Mouse (Mus musculus): Measurements from ENCODE around the gene Vmn1r138. TPM values are rescaled to one million over a fixed set of nuclear protein-coding genes. Genes with fewer than 3 reads are reported as not detected.
"Not testable (repeated sequence)": the region's sequence is repeated elsewhere in the genome, so short reads cannot be mapped to it uniquely, and the experiment has no call there.

Vmn1r138 gene
- not detected for total RNA-seq (2021)
- long read RNA-seq, experiment 1, result 0 reads
- long read RNA-seq, experiment 2, result 0 reads

DNA sequence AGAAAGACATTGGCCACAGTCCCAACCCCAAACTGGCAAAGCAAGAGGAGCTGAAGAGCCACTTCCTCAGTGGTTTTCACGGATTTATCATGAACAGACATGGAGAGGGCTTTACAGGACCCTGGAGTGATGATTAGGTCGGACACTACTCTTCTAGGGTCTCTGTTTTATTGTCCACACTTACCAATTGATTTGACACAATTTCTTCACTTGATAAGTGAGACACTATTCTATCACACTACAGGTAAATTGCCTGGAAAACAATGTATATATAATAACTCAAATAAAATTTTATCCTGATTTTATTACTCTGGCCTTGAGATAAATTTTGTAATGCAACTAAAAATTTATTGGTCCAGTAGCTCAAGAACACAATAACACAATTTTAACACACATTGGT is at the start of gene Vmn1r138:
Gene Vmn1r138, minus strand, starts transcription at position 101 of the 400 bp plus-strand sequence.
- DNase-seq (ENCODE audit: low spot score in 2 of 2); intact Hi-C loops (cut with DNase I): not testable (repeated sequence)

- DNase-seq (ENCODE audit: low spot score in 2 of 2); intact Hi-C loops (cut with DNase I): not testable (repeated sequence)
Measured at GRCm38 (mm10) chr7:22068757-22069156, 40.1 kb upstream of the Vmn1r138 start, which contains the start of gene Vmn1r139. Vmn1r139 (plus strand) TSS chr7:22069057.

- DNase-seq (ENCODE audit: low spot score in 2 of 2); intact Hi-C loops (cut with DNase I): not testable (repeated sequence)
Measured at GRCm38 (mm10) chr7:22056205-22056604, 27.5 kb upstream of the Vmn1r138 start, which contains the start of gene Gm6176. Gm6176 (minus strand) TSS chr7:22056305.

DNA sequence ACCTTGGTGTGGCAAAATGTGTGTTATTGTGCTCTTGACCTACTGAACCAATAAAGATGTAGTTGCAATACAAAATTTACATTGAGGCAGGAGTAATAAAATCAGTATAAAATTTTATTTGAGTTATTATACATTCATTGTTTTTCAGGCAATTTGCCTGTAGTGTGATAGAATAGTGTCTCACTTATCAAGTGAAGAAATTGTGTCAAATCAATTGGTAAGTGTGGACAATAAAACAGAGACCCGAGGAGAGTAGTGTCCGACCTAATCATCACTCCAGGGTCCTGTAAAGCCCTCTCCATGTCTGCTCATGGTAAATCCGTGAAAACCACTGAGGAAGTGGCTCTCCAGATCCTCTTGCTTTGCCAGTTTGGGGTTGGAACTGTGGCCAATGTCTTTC is 34.4 kb downstream of the Vmn1r138 start, which contains the start of gene Vmn1r137:
Gene Vmn1r137, plus strand, starts transcription at position 301 of the 400 bp plus-strand sequence.
- intact Hi-C loops (cut with DNase I); DNase-seq (ENCODE audit: low spot score in 2 of 2): not testable (repeated sequence)

Other genes with a start within 250 kb of the Vmn1r138 start
- gene Gm4177, start 232.2 kb downstream of the Vmn1r138 start, total RNA-seq (2021), result not detected
- gene Vmn1r135, start 196.5 kb downstream of the Vmn1r138 start, total RNA-seq (2021), result not detected
- not detected for gene Gm5725, start 184.6 kb downstream of the Vmn1r138 start, total RNA-seq (2021)
- gene Gm5891, start 107.6 kb downstream of the Vmn1r138 start, total RNA-seq (2021), result not detected
- gene Vmn1r137, start 34.3 kb downstream of the Vmn1r138 start, total RNA-seq (2021), result not detected
- not detected for gene Gm6176, start 27.4 kb upstream of the Vmn1r138 start, total RNA-seq (2021)
- gene Vmn1r139, start 40.2 kb upstream of the Vmn1r138 start, total RNA-seq (2021), result not detected
- gene Gm16451, start 89.3 kb upstream of the Vmn1r138 start, total RNA-seq (2021), result not detected
- not detected for gene Gm10666, start 105.8 kb upstream of the Vmn1r138 start, total RNA-seq (2021)
- gene Vmn1r142, start 135.1 kb upstream of the Vmn1r138 start, total RNA-seq (2021), result not detected
- gene Vmn1r143, start 160.5 kb upstream of the Vmn1r138 start, total RNA-seq (2021), result not detected
- not detected for gene Gm8653, start 172.4 kb upstream of the Vmn1r138 start, total RNA-seq (2021)
- gene Gm8453, start 200.6 kb upstream of the Vmn1r138 start, total RNA-seq (2021), result not detected

All from left cerebral cortex, postnatal 14 days (tissue).